In genomic region chr12:29368107-29368819, GRCm38 (mm10) we compare ENCODE assay signal across 8 mouse cellular contexts.
A peak's percentile ranks its signal among the peaks of the same experiment; 100 is the strongest.
DNase-seq lines count a peak whose midpoint lies in the region; ATAC-seq and TF ChIP-seq lines count a peak whose summit lies in the region.

No protein-coding gene starts in this region.

- no peaks in the 10 kb centered on the region for H3K27me3 ChIP-seq in cerebellum, adult 2 months (ENCODE audit: control insufficient read depth, insufficient read depth, low read length)
- H3K27me3 ChIP-seq in hindbrain, embryonic 12.5 days: peaks cover 23% of the 10 kb centered on the region
- H3K27me3 ChIP-seq in midbrain, postnatal 0 days (ENCODE audit: insufficient read depth, low read length): no peaks in the 10 kb centered on the region

- H3K9me3 ChIP-seq in hindbrain, embryonic 12.5 days (replicated peaks): no peaks in the 10 kb centered on the region
- H3K9me3 ChIP-seq in midbrain, postnatal 0 days (ENCODE audit: low read length): no peaks in the 10 kb centered on the region

- peak overlapping the region; percentile 54; the same call in 1 of the 2 replicates for H3K9ac ChIP-seq in hindbrain, embryonic 12.5 days
- H3K9ac ChIP-seq in midbrain, postnatal 0 days (replicated peaks; ENCODE audit: low read length, poor library complexity, severe bottlenecking): peak overlapping the region; percentile 46

- H3K27ac ChIP-seq in cerebellum, adult 2 months (ENCODE audit: insufficient read depth, low read length): peak overlapping the region; percentile 22
- H3K27ac ChIP-seq in hindbrain, embryonic 12.5 days: peak overlapping the region; percentile 96
- H3K27ac ChIP-seq in midbrain, postnatal 0 days (ENCODE audit: low read depth, low read length): peak overlapping the region; percentile 86

- H3K36me3 ChIP-seq in hindbrain, embryonic 12.5 days: no peaks in the 10 kb centered on the region
- H3K36me3 ChIP-seq in midbrain, postnatal 0 days (ENCODE audit: insufficient read depth, low read length): no peaks in the 10 kb centered on the region

- H3K4me3 ChIP-seq in cerebellum, adult 2 months (replicated peaks; ENCODE audit: insufficient read depth, low read depth, low read length): peak overlapping the region; percentile 44
- H3K4me3 ChIP-seq in hindbrain, embryonic 12.5 days: peak overlapping the region; percentile 13; the same call in 1 of the 2 replicates
- H3K4me3 ChIP-seq in midbrain, postnatal 0 days (ENCODE audit: low read depth, low read length): no peak overlapping the region

- TF ChIP-seq POLR2A in cerebellum, adult 2 months (IDR thresholded peaks at IDR 0.05; ENCODE audit: borderline replicate concordance, insufficient read depth, low read length): peak; percentile 42; the same call in 1 of the 2 replicates

- 3% methylated on average over 19 of the region's 19 CpGs for WGBS in cerebellum, adult 2 months
- 6% methylated on average over 19 of the region's 19 CpGs for WGBS in hindbrain, embryonic 12.5 days
- WGBS in midbrain, postnatal 0 days: 3% methylated on average over 19 of the region's 19 CpGs

- H3K4me2 ChIP-seq in hindbrain, embryonic 12.5 days (replicated peaks): peak overlapping the region; percentile 42
- peak overlapping the region; percentile 38 for H3K4me2 ChIP-seq in midbrain, postnatal 0 days (ENCODE audit: low read depth, low read length, poor library complexity, severe bottlenecking)

- peak; percentile 49 for DNase-seq in ZHBTc4 (ENCODE audit: low read depth, low spot score)
- peak; percentile 70 to 80 for DNase-seq in cerebellum, adult 2 months
- peak; percentile 67 to 69 for DNase-seq in layer of hippocampus, postnatal 14 days (ENCODE audit: low spot score in 2 of 2)
- peak; percentile 80 for DNase-seq in midbrain, postnatal 0 days (ENCODE audit: low spot score)

- peak; percentile 84 for ATAC-seq in frontal cortex, adult (ENCODE audit: low TSS enrichment)
- peak; percentile 91 for ATAC-seq in hindbrain, embryonic 12.5 days (ENCODE audit: low FRiP score)
- ATAC-seq in midbrain, postnatal 0 days (ENCODE audit: low FRiP score): peak; percentile 87
- no peak for ATAC-seq in monocyte, adult 5-6 weeks (replicated peaks; ENCODE audit: insufficient number of reproducible peaks, low FRiP score, low TSS enrichment, poor library complexity, severe bottlenecking)
- ATAC-seq in erythroid progenitor cell, adult 5-6 weeks (replicated peaks; ENCODE audit: low FRiP score, poor library complexity, severe bottlenecking): no peak

- H3K4me1 ChIP-seq in cerebellum, adult 2 months (ENCODE audit: control insufficient read depth, insufficient read depth, low read length): no peaks in the 10 kb centered on the region; the same call in 1 of the 2 replicates
- peaks cover 27% of the 10 kb centered on the region for H3K4me1 ChIP-seq in hindbrain, embryonic 12.5 days
- peaks cover 10% of the 10 kb centered on the region for H3K4me1 ChIP-seq in midbrain, postnatal 0 days (ENCODE audit: insufficient read depth, low read length)

- no peak for TF ChIP-seq CTCF in cerebellum, adult 2 months (IDR thresholded peaks at IDR 0.05; ENCODE audit: borderline replicate concordance, insufficient read depth, low read depth, low read length)
- no peak for TF ChIP-seq CTCF in midbrain, postnatal 0 days (IDR thresholded peaks at IDR 0.05)

Comparison
In these comparisons a context has a peak if more than half of its experiments do, and no peak if none do; other contexts are left out.
1. H3K27ac ChIP-seq: peak in every context shown above with its lines; median percentile 96 in hindbrain, embryonic 12.5 days; 86 in midbrain, postnatal 0 days; 22 in cerebellum, adult 2 months.
2. ATAC-seq: peak in frontal cortex, adult (single experiment), hindbrain, embryonic 12.5 days (single experiment) and midbrain, postnatal 0 days (single experiment); none in monocyte, adult 5-6 weeks (single experiment) and erythroid progenitor cell, adult 5-6 weeks (single experiment).
3. Peak in every context shown above with its lines, with median percentiles within 50 percentile points of each other: DNase-seq.